Mouse (Mus musculus) MEL (cell line): ENCODE data around the gene Gls2. TPM values are rescaled to one million over a fixed set of nuclear protein-coding genes. Genes with fewer than 3 reads are reported as not detected.
A peak's percentile ranks its signal among the peaks of the same experiment; 100 is the strongest.

Experiments
- DNase-seq: peaks from one replicate; pipeline ENCODE4 v3.0.0; 2011; ENCODE audit warnings: low read depth, low spot score
- H3K27ac ChIP-seq: 2 replicates; pipeline ENCODE4 v1.5.1; 2012; ENCODE audit warnings: low read depth, mild to moderate bottlenecking, control low read depth, low read length, moderate library complexity; ENCODE audit not compliant: control insufficient read depth
- H3K27me3 ChIP-seq, 2 experiments: fragments of 150-350 bp in 1 of 2; sonication (generic) in 1 of 2; 2 replicates each; pipeline ENCODE4 v1.6.1; 2012; ENCODE audit warnings: low read length in 2 of 2, mild to moderate bottlenecking in 2 of 2, improper control_type of control experiment in 1 of 2, moderate library complexity in 1 of 2; ENCODE audit not compliant: insufficient read depth in 2 of 2, control insufficient read depth in 1 of 2
- H3K36me3 ChIP-seq, 2 experiments: 2 replicates each; pipeline ENCODE4 v1.6.1; 2012 to 2014; ENCODE audit warnings: low read length in 2 of 2, improper control_type of control experiment in 1 of 2, inconsistent platforms in 1 of 2, mild to moderate bottlenecking in 1 of 2; ENCODE audit not compliant: insufficient read depth in 2 of 2, control insufficient read depth in 1 of 2
- H3K4me1 ChIP-seq, 2 experiments: fragments of 150-350 bp in 1 of 2; sonication (generic) in 1 of 2; 2 replicates each; pipeline ENCODE4 v1.6.1; 2012; ENCODE audit warnings: low read length in 2 of 2, improper control_type of control experiment in 1 of 2, mild to moderate bottlenecking in 1 of 2; ENCODE audit not compliant: insufficient read depth in 2 of 2, control insufficient read depth in 1 of 2
- H3K4me3 ChIP-seq, 2 experiments: fragments of 150-350 bp in 1 of 2; sonication (generic) in 1 of 2; 2 replicates each; pipeline ENCODE4 v1.5.1; 2012; ENCODE audit warnings: low read depth in 2 of 2, low read length in 2 of 2, mild to moderate bottlenecking in 2 of 2, moderate library complexity in 2 of 2, control low read depth in 1 of 2, improper control_type of control experiment in 1 of 2; ENCODE audit not compliant: control insufficient read depth in 1 of 2, insufficient read depth in 1 of 2
- H3K79me2 ChIP-seq: 2 replicates; pipeline ENCODE4 v1.6.1; 2012; ENCODE audit warnings: mild to moderate bottlenecking, low read length, moderate library complexity; ENCODE audit not compliant: control insufficient read depth, poor library complexity, insufficient read depth
- H3K9ac ChIP-seq: 2 replicates; pipeline ENCODE4 v1.6.1; 2012; ENCODE audit warnings: low read depth, mild to moderate bottlenecking, control low read depth, low read length, moderate library complexity; ENCODE audit not compliant: control insufficient read depth, poor library complexity, severe bottlenecking
- H3K9me3 ChIP-seq: fragments of 150-350 bp; sonication (generic); replicated peaks from 2 replicates; pipeline ENCODE4 v1.6.1; 2012; ENCODE audit warnings: mild to moderate bottlenecking, low read length, improper control_type of control experiment, moderate library complexity; ENCODE audit not compliant: insufficient read depth
- BHLHE40 ChIP-seq: IDR thresholded peaks from 2 replicates; pipeline ENCODE4 v1.6.1; 2012; ENCODE audit warnings: low read depth, mild to moderate bottlenecking, inconsistent platforms, low read length, improper control_type of control experiment, borderline replicate concordance
- CHD1 ChIP-seq: IDR thresholded peaks from 2 replicates; pipeline ENCODE4 v1.6.1; 2012; ENCODE audit warnings: low read depth, mild to moderate bottlenecking, inconsistent platforms, low read length, improper control_type of control experiment
- CHD2 ChIP-seq: IDR thresholded peaks from 2 replicates; pipeline ENCODE4 v1.6.1; 2011; ENCODE audit warnings: low read length, improper control_type of control experiment
- CTCF ChIP-seq, 3 experiments: IDR thresholded peaks in 2 of 3; conservative IDR thresholded peaks in 1 of 3; 2 replicates each; pipeline ENCODE4 v1.5.1; 2011 to 2012; ENCODE audit warnings: low read length in 3 of 3, low read depth in 2 of 3, mild to moderate bottlenecking in 2 of 3, improper control_type of control experiment in 1 of 3, inconsistent platforms in 1 of 3, mixed read lengths in 1 of 3, moderate library complexity in 1 of 3; ENCODE audit not compliant: control insufficient read depth in 1 of 3, insufficient read depth in 1 of 3, poor library complexity in 1 of 3, severe bottlenecking in 1 of 3
- E2F4 ChIP-seq: IDR thresholded peaks from 2 replicates; pipeline ENCODE4 v1.6.1; 2011; ENCODE audit warnings: low read depth, low read length, improper control_type of control experiment, borderline replicate concordance
- ELF1 ChIP-seq: IDR thresholded peaks from 2 replicates; pipeline ENCODE4 v1.6.1; 2014; ENCODE audit warnings: low read depth, mild to moderate bottlenecking, inconsistent platforms, low read length, improper control_type of control experiment, moderate library complexity
- EP300 ChIP-seq, 2 experiments: IDR thresholded peaks; 2 replicates each; pipeline ENCODE4 v1.6.1; 2011; ENCODE audit warnings: improper control_type of control experiment in 2 of 2, low read length in 2 of 2, low read depth in 1 of 2, mild to moderate bottlenecking in 1 of 2
- ETS1 ChIP-seq: IDR thresholded peaks from 2 replicates; pipeline ENCODE4 v1.6.1; 2012; ENCODE audit warnings: low read depth, mild to moderate bottlenecking, inconsistent platforms, low read length, improper control_type of control experiment, moderate library complexity
- GABPA ChIP-seq: IDR thresholded peaks from 2 replicates; pipeline ENCODE4 v1.6.1; 2012; ENCODE audit warnings: low read depth, mild to moderate bottlenecking, inconsistent platforms, low read length, improper control_type of control experiment, moderate library complexity
- GATA1 ChIP-seq: IDR thresholded peaks from 2 replicates; pipeline ENCODE4 v1.6.1; 2011; ENCODE audit warnings: low read depth, low read length, improper control_type of control experiment
- HCFC1 ChIP-seq: IDR thresholded peaks from 2 replicates; pipeline ENCODE4 v1.6.1; 2012; ENCODE audit warnings: low read depth, mild to moderate bottlenecking, inconsistent platforms, low read length, improper control_type of control experiment, moderate library complexity
- JUND ChIP-seq: IDR thresholded peaks from 2 replicates; pipeline ENCODE4 v1.6.1; 2011; ENCODE audit warnings: low read depth, mild to moderate bottlenecking, improper control_type of control experiment, low read length
- KAT2A ChIP-seq: conservative IDR thresholded peaks from 2 replicates; pipeline ENCODE4 v1.6.1; 2012; ENCODE audit warnings: low read depth, low read length, improper control_type of control experiment, inconsistent platforms
- MAFK ChIP-seq: IDR thresholded peaks from 2 replicates; pipeline ENCODE4 v1.6.1; 2011; ENCODE audit warnings: low read depth, mild to moderate bottlenecking, low read length, improper control_type of control experiment, borderline replicate concordance
- MAX ChIP-seq: IDR thresholded peaks from 2 replicates; pipeline ENCODE4 v1.6.1; 2011; ENCODE audit warnings: low read length, improper control_type of control experiment
- MAZ ChIP-seq: IDR thresholded peaks from 2 replicates; pipeline ENCODE4 v1.6.1; 2012; ENCODE audit warnings: low read depth, mild to moderate bottlenecking, inconsistent platforms, low read length, improper control_type of control experiment
- MXI1 ChIP-seq: IDR thresholded peaks from 2 replicates; pipeline ENCODE4 v1.6.1; 2011; ENCODE audit warnings: mild to moderate bottlenecking, low read depth, low read length, improper control_type of control experiment
- MYB ChIP-seq: IDR thresholded peaks from 2 replicates; pipeline ENCODE4 v1.6.1; 2011; ENCODE audit warnings: mild to moderate bottlenecking, low read depth, low read length, improper control_type of control experiment
- MYC ChIP-seq: IDR thresholded peaks from 2 replicates; pipeline ENCODE4 v1.6.1; 2011; ENCODE audit warnings: low read depth, mild to moderate bottlenecking, low read length, improper control_type of control experiment, moderate library complexity
- NELFE ChIP-seq: IDR thresholded peaks from 2 replicates; pipeline ENCODE4 v1.6.1; 2011; ENCODE audit warnings: low read depth, low read length, improper control_type of control experiment
- NRF1 ChIP-seq: IDR thresholded peaks from 2 replicates; pipeline ENCODE4 v1.6.1; 2014; ENCODE audit warnings: low read depth, mild to moderate bottlenecking, inconsistent platforms, low read length, improper control_type of control experiment, moderate library complexity; ENCODE audit not compliant: poor library complexity, insufficient read depth, severe bottlenecking
- POLR2A ChIP-seq, 2 experiments: IDR thresholded peaks; 2 replicates each; pipeline ENCODE4 v1.6.1; 2011 to 2012; ENCODE audit warnings: low read length in 2 of 2, mild to moderate bottlenecking in 2 of 2, control low read depth in 1 of 2, improper control_type of control experiment in 1 of 2, low read depth in 1 of 2, moderate library complexity in 1 of 2; ENCODE audit not compliant: control insufficient read depth in 1 of 2, insufficient read depth in 1 of 2, poor library complexity in 1 of 2
- POLR2AphosphoS2 ChIP-seq: IDR thresholded peaks from 2 replicates; pipeline ENCODE4 v1.6.1; 2011; ENCODE audit warnings: low read length, improper control_type of control experiment
- POLR2AphosphoS5 ChIP-seq: IDR thresholded peaks from 2 replicates; pipeline ENCODE4 v1.6.1; 2012; ENCODE audit warnings: low read depth, borderline replicate concordance, mild to moderate bottlenecking, inconsistent platforms, low read length, moderate library complexity, mixed read lengths
- RAD21 ChIP-seq: IDR thresholded peaks from 2 replicates; pipeline ENCODE4 v1.6.1; 2011; ENCODE audit warnings: mild to moderate bottlenecking, low read depth, low read length, improper control_type of control experiment
- RCOR1 ChIP-seq: IDR thresholded peaks from 2 replicates; pipeline ENCODE4 v1.6.1; 2012; ENCODE audit warnings: low read depth, mild to moderate bottlenecking, inconsistent platforms, low read length, improper control_type of control experiment
- SIN3A ChIP-seq: IDR thresholded peaks from 2 replicates; pipeline ENCODE4 v1.6.1; 2012; ENCODE audit warnings: low read length, improper control_type of control experiment, inconsistent platforms
- SMC3 ChIP-seq: IDR thresholded peaks from 2 replicates; pipeline ENCODE4 v1.6.1; 2011; ENCODE audit warnings: low read depth, low read length, improper control_type of control experiment
- TAL1 ChIP-seq: IDR thresholded peaks from 2 replicates; pipeline ENCODE4 v1.6.1; 2012; ENCODE audit warnings: mild to moderate bottlenecking, inconsistent platforms, low read length, moderate library complexity, mixed read lengths
- TBP ChIP-seq: IDR thresholded peaks from 2 replicates; pipeline ENCODE4 v1.8.0; 2011; ENCODE audit warnings: low read depth, low read length, improper control_type of control experiment
- TCF12 ChIP-seq: IDR thresholded peaks from 2 replicates; pipeline ENCODE4 v1.6.1; 2014; ENCODE audit warnings: low read depth, mild to moderate bottlenecking, inconsistent platforms, low read length, improper control_type of control experiment, moderate library complexity
- UBTF ChIP-seq: IDR thresholded peaks from 2 replicates; pipeline ENCODE4 v1.6.1; 2012; ENCODE audit warnings: low read depth, mild to moderate bottlenecking, inconsistent platforms, low read length, improper control_type of control experiment, moderate library complexity, borderline replicate concordance; ENCODE audit not compliant: insufficient read depth
- USF1 ChIP-seq: IDR thresholded peaks from 2 replicates; pipeline ENCODE4 v1.6.1; 2014; ENCODE audit warnings: low read depth, mild to moderate bottlenecking, inconsistent platforms, low read length, improper control_type of control experiment, moderate library complexity
- USF2 ChIP-seq, 2 experiments: IDR thresholded peaks; 2 replicates each; pipeline ENCODE4 v1.6.1; 2011 to 2012; ENCODE audit warnings: improper control_type of control experiment in 2 of 2, low read length in 2 of 2, borderline replicate concordance in 1 of 2, inconsistent platforms in 1 of 2, low read depth in 1 of 2, mild to moderate bottlenecking in 1 of 2; ENCODE audit not compliant: insufficient read depth in 1 of 2
- ZC3H11A ChIP-seq: IDR thresholded peaks from 2 replicates; pipeline ENCODE4 v1.6.1; 2012; ENCODE audit warnings: low read depth, mild to moderate bottlenecking, inconsistent platforms, low read length, improper control_type of control experiment
- ZKSCAN1 ChIP-seq: IDR thresholded peaks from 2 replicates; pipeline ENCODE4 v1.6.1; 2012; ENCODE audit warnings: low read depth, mild to moderate bottlenecking, inconsistent platforms, low read length, improper control_type of control experiment, moderate library complexity
- ZMIZ1 ChIP-seq: IDR thresholded peaks from 2 replicates; pipeline ENCODE4 v1.6.1; 2012; ENCODE audit warnings: low read depth, mild to moderate bottlenecking, inconsistent platforms, low read length, improper control_type of control experiment, moderate library complexity
- ZNF384 ChIP-seq: IDR thresholded peaks from 2 replicates; pipeline ENCODE4 v1.6.1; 2012; ENCODE audit warnings: low read depth, mild to moderate bottlenecking, inconsistent platforms, low read length, improper control_type of control experiment
- polyA plus RNA-seq, 2 experiments: library from polyadenylated mRNA; stranded (reverse) in 1 of 2; unstranded in 1 of 2; fragments of >175 nt in 1 of 2; fragments of >200 nt in 1 of 2; gene quantifications; 2 replicates each; pipeline versions ENCODE4 v1.2.1 to v1.2.4; 2012; ENCODE audit warnings: low replicate concordance in 2 of 2, low read depth in 1 of 2; ENCODE audit not compliant: insufficient read length in 2 of 2, insufficient read depth in 1 of 2, missing spikeins in 1 of 2
- total RNA-seq: library from RNA; depleted of rRNA; stranded (reverse); fragments of 300-350 nt; gene quantifications from 2 replicates; pipeline ENCODE4 v1.2.3, GENCODE M21; 2012

Gls2 gene
- total and polyA plus RNA-seq, 3 experiments, result 11.8 to 17.8 TPM; not detected in 1

DNA sequence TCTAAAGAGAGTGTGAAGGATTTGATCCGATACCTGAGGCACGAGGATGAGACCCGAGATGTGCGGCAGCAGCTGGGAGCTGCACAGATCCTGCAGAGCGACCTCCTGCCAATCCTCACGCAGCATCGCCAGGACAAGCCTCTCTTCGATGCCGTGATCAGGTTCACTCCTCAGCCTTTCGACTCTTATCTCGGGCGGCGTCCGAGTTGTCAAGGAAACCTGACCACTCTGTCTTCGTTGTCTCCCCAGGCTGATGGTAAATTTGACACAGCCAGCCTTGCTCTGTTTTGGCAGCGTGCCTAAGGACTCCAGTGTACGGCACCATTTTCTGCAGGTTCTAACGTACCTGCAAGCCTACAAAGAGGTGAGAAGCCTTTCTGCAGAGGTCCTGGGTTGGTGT lies 45.9 kb downstream of the Gls2 start:
- H3K79me2 ChIP-seq, result peaks cover 6% of the 10 kb centered on the region; the same call in 1 of the 2 replicates
- H3K36me3 ChIP-seq, result peaks cover 4 to 32% of the 10 kb centered on the region in 2 experiments
- TF ChIP-seq MXI1 (peak; percentile 85), MAZ (no peak), ZC3H11A (no peak), ZMIZ1 (no peak), MAFK (no peak), E2F4 (no peak), TAL1 (peak; percentile 6; the same call in 1 of the 2 replicates), EP300 (IDR thresholded peaks at IDR 0.05; ENCODE audit: low read depth in 1 of 2, low read length in 2 of 2) (no peak), CHD2 (no peak), NRF1 (no peak), ETS1 (peak; percentile 31; the same call in 1 of the 2 replicates), CTCF (IDR thresholded peaks at IDR 0.05 in 2 of 3, conservative IDR thresholded peaks at IDR 0.05 in 1 of 3; ENCODE audit: control insufficient read depth in 1 of 3, insufficient read depth in 1 of 3, low read depth in 2 of 3, low read length in 3 of 3, poor library complexity in 1 of 3, severe bottlenecking in 1 of 3) (no peak), RCOR1 (no peak), BHLHE40 (no peak), HCFC1 (no peak), ZNF384 (no peak), MYC (no peak), SIN3A (peak; percentile 93), NELFE (no peak), POLR2A (IDR thresholded peaks at IDR 0.05; ENCODE audit: control insufficient read depth in 1 of 2, insufficient read depth in 1 of 2, low read depth in 1 of 2, low read length in 2 of 2, poor library complexity in 1 of 2) (no peak), POLR2AphosphoS5 (no peak), MYB (no peak), SMC3 (no peak), CHD1 (no peak), ELF1 (no peak), USF1 (no peak), UBTF (no peak), JUND (no peak), USF2 (IDR thresholded peaks at IDR 0.05; ENCODE audit: borderline replicate concordance in 1 of 2, insufficient read depth in 1 of 2, low read depth in 1 of 2, low read length in 2 of 2) (no peak), TCF12 (no peak), ZKSCAN1 (no peak), GABPA (no peak), GATA1 (peak; percentile 78), KAT2A (no peak), POLR2AphosphoS2 (no peak), MAX (no peak), RAD21 (no peak), TBP (peak; percentile 83)

More for the DNA sequence above, 45.9 kb downstream of the Gls2 start:
- Histone ChIP-seq H3K9ac (no peak overlapping the region), H3K27me3 (no peaks in the 10 kb centered on the region), H3K27ac (0 out of 2 replicates have a peak overlapping the region, but pooled peaks have one; percentile 18), H3K4me1 (peaks cover 22 to 30% of the 10 kb centered on the region in 2 experiments), H3K4me3 (no peak overlapping the region), H3K9me3 (no peaks in the 10 kb centered on the region)
- peak; percentile 81 for DNase-seq
